Mouse (Mus musculus): ENCODE results near the gene Samd8. TPM values are rescaled to one million over a fixed set of nuclear protein-coding genes. Genes with fewer than 3 reads are reported as not detected.
A peak's percentile ranks its signal among the peaks of the same experiment; 100 is the strongest.

The Samd8 gene
- polyA plus RNA-seq, 1 experiment from 2014 or later = 10.6 TPM

GRCm38 (mm10) chr14:21800641-21801040 lies 50.3 kb downstream of the Samd8 start:
- Histone ChIP-seq H3K4me3 (ENCODE audit: low read depth, low read length) (no peak overlapping the region), H3K27me3 (replicated peaks; ENCODE audit: control insufficient read depth, insufficient read depth, low read length) (no peaks in the 10 kb centered on the region), H3K4me2 (ENCODE audit: low read length) (no peak overlapping the region), H3K36me3 (ENCODE audit: control insufficient read depth, insufficient read depth, low read length) (peaks cover 7% of the 10 kb centered on the region; the same call in 1 of the 2 replicates), H3K9ac (ENCODE audit: low read length) (no peak overlapping the region), H3K9me3 (ENCODE audit: control insufficient read depth, low read length) (no peaks in the 10 kb centered on the region), H3K27ac (ENCODE audit: low read depth) (no peak overlapping the region), H3K4me1 (replicated peaks; ENCODE audit: control insufficient read depth, insufficient read depth, low read length) (no peaks in the 10 kb centered on the region)
- no peak for ATAC-seq (replicated peaks; ENCODE audit: low FRiP score, low TSS enrichment, low read depth)
- no peak for DNase-seq (ENCODE audit: low spot score)
- WGBS = 95% methylated on average over 4 of the region's 4 CpGs

- H3K4me3 ChIP-seq (ENCODE audit: low read depth, low read length) = no peak overlapping the region
- no peaks in the 10 kb centered on the region for H3K9me3 ChIP-seq (ENCODE audit: control insufficient read depth, low read length)
- H3K9ac ChIP-seq (ENCODE audit: low read length) = no peak overlapping the region
- no peak overlapping the region for H3K27ac ChIP-seq (ENCODE audit: low read depth)
- H3K4me1 ChIP-seq (replicated peaks; ENCODE audit: control insufficient read depth, insufficient read depth, low read length) = no peaks in the 10 kb centered on the region
- H3K36me3 ChIP-seq (ENCODE audit: control insufficient read depth, insufficient read depth, low read length) = peaks cover 7% of the 10 kb centered on the region; the same call in 1 of the 2 replicates
- no peaks in the 10 kb centered on the region for H3K27me3 ChIP-seq (replicated peaks; ENCODE audit: control insufficient read depth, insufficient read depth, low read length)
- 80% methylated on average over 7 of the region's 7 CpGs for WGBS
- no peak for ATAC-seq (replicated peaks; ENCODE audit: low FRiP score, low TSS enrichment, low read depth)
- DNase-seq (ENCODE audit: low spot score) = no peak
- H3K4me2 ChIP-seq (ENCODE audit: low read length) = no peak overlapping the region
These were observed 51.3 kb downstream of the Samd8 start for GRCm38 (mm10) chr14:21801624-21802023.

GRCm38 (mm10) chr14:21802543-21803206 lies 52.3 kb downstream of the Samd8 start:
- ATAC-seq (replicated peaks; ENCODE audit: low FRiP score, low TSS enrichment, low read depth) = no peak
- Histone ChIP-seq H3K36me3 (ENCODE audit: control insufficient read depth, insufficient read depth, low read length) (peaks cover 7% of the 10 kb centered on the region; the same call in 1 of the 2 replicates), H3K4me2 (ENCODE audit: low read length) (no peak overlapping the region), H3K27me3 (replicated peaks; ENCODE audit: control insufficient read depth, insufficient read depth, low read length) (no peaks in the 10 kb centered on the region), H3K9ac (ENCODE audit: low read length) (no peak overlapping the region), H3K4me3 (ENCODE audit: low read depth, low read length) (no peak overlapping the region), H3K9me3 (ENCODE audit: control insufficient read depth, low read length) (no peaks in the 10 kb centered on the region), H3K4me1 (replicated peaks; ENCODE audit: control insufficient read depth, insufficient read depth, low read length) (no peaks in the 10 kb centered on the region), H3K27ac (ENCODE audit: low read depth) (no peak overlapping the region)
- 92% methylated on average over 6 of the region's 6 CpGs for WGBS
- DNase-seq (ENCODE audit: low spot score) = no peak

GRCm38 (mm10) chr14:21806203-21806602 lies 55.9 kb downstream of the Samd8 start:
- Histone ChIP-seq H3K4me1 (replicated peaks; ENCODE audit: control insufficient read depth, insufficient read depth, low read length) (no peaks in the 10 kb centered on the region), H3K27ac (ENCODE audit: low read depth) (no peak overlapping the region), H3K4me2 (ENCODE audit: low read length) (no peak overlapping the region), H3K36me3 (ENCODE audit: control insufficient read depth, insufficient read depth, low read length) (no peaks in the 10 kb centered on the region), H3K4me3 (ENCODE audit: low read depth, low read length) (no peak overlapping the region), H3K9ac (ENCODE audit: low read length) (no peak overlapping the region), H3K9me3 (ENCODE audit: control insufficient read depth, low read length) (no peaks in the 10 kb centered on the region), H3K27me3 (replicated peaks; ENCODE audit: control insufficient read depth, insufficient read depth, low read length) (no peaks in the 10 kb centered on the region)
- ATAC-seq (replicated peaks; ENCODE audit: low FRiP score, low TSS enrichment, low read depth) (no peak), DNase-seq (ENCODE audit: low spot score) (no peak)
- WGBS = 56% methylated on average over 2 of the region's 2 CpGs

- Histone ChIP-seq H3K9me3 (ENCODE audit: control insufficient read depth, low read length) (no peaks in the 10 kb centered on the region), H3K36me3 (ENCODE audit: control insufficient read depth, insufficient read depth, low read length) (no peaks in the 10 kb centered on the region), H3K4me3 (ENCODE audit: low read depth, low read length) (no peak overlapping the region), H3K27me3 (replicated peaks; ENCODE audit: control insufficient read depth, insufficient read depth, low read length) (no peaks in the 10 kb centered on the region), H3K4me2 (ENCODE audit: low read length) (no peak overlapping the region), H3K9ac (ENCODE audit: low read length) (no peak overlapping the region), H3K27ac (ENCODE audit: low read depth) (no peak overlapping the region), H3K4me1 (replicated peaks; ENCODE audit: control insufficient read depth, insufficient read depth, low read length) (no peaks in the 10 kb centered on the region)
- DNase-seq (ENCODE audit: low spot score) (no peak), ATAC-seq (replicated peaks; ENCODE audit: low FRiP score, low TSS enrichment, low read depth) (peak; percentile 82)
- 67% methylated on average over 3 of the region's 3 CpGs for whole genome bisulfite sequencing
These were observed 56.4 kb downstream of the Samd8 start for GRCm38 (mm10) chr14:21806631-21807160.

- no peak for ATAC-seq (replicated peaks; ENCODE audit: low FRiP score, low TSS enrichment, low read depth)
- no peaks in the 10 kb centered on the region for H3K4me1 ChIP-seq (replicated peaks; ENCODE audit: control insufficient read depth, insufficient read depth, low read length)
- no peak overlapping the region for H3K9ac ChIP-seq (ENCODE audit: low read length)
- no peak overlapping the region for H3K4me2 ChIP-seq (ENCODE audit: low read length)
- DNase-seq (ENCODE audit: low spot score) = no peak
- no peak overlapping the region for H3K4me3 ChIP-seq (ENCODE audit: low read depth, low read length)
- no peaks in the 10 kb centered on the region for H3K27me3 ChIP-seq (replicated peaks; ENCODE audit: control insufficient read depth, insufficient read depth, low read length)
- H3K27ac ChIP-seq (ENCODE audit: low read depth) = no peak overlapping the region
- no peaks in the 10 kb centered on the region for H3K36me3 ChIP-seq (ENCODE audit: control insufficient read depth, insufficient read depth, low read length)
- H3K9me3 ChIP-seq (ENCODE audit: control insufficient read depth, low read length) = no peaks in the 10 kb centered on the region
- 78% methylated on average over 8 of the region's 8 CpGs for WGBS
These were observed 58.0 kb downstream of the Samd8 start for GRCm38 (mm10) chr14:21808208-21808922.

- WGBS = 88% methylated on average over 2 of the region's 2 CpGs
- no peak overlapping the region for H3K4me3 ChIP-seq (ENCODE audit: low read depth, low read length)
- no peak overlapping the region for H3K27ac ChIP-seq (ENCODE audit: low read depth)
- no peaks in the 10 kb centered on the region for H3K4me1 ChIP-seq (replicated peaks; ENCODE audit: control insufficient read depth, insufficient read depth, low read length)
- no peaks in the 10 kb centered on the region for H3K27me3 ChIP-seq (replicated peaks; ENCODE audit: control insufficient read depth, insufficient read depth, low read length)
- no peaks in the 10 kb centered on the region for H3K36me3 ChIP-seq (ENCODE audit: control insufficient read depth, insufficient read depth, low read length)
- H3K9ac ChIP-seq (ENCODE audit: low read length) = no peak overlapping the region
- DNase-seq (ENCODE audit: low spot score) (no peak), ATAC-seq (replicated peaks; ENCODE audit: low FRiP score, low TSS enrichment, low read depth) (no peak)
- H3K4me2 ChIP-seq (ENCODE audit: low read length) = no peak overlapping the region
- H3K9me3 ChIP-seq (ENCODE audit: control insufficient read depth, low read length) = no peaks in the 10 kb centered on the region
These were observed 59.1 kb downstream of the Samd8 start for GRCm38 (mm10) chr14:21809418-21809817.

- no peak for DNase-seq (ENCODE audit: low spot score)
- Histone ChIP-seq H3K4me1 (replicated peaks; ENCODE audit: control insufficient read depth, insufficient read depth, low read length) (no peaks in the 10 kb centered on the region), H3K4me3 (ENCODE audit: low read depth, low read length) (no peak overlapping the region), H3K36me3 (ENCODE audit: control insufficient read depth, insufficient read depth, low read length) (no peaks in the 10 kb centered on the region), H3K4me2 (ENCODE audit: low read length) (no peak overlapping the region), H3K27me3 (replicated peaks; ENCODE audit: control insufficient read depth, insufficient read depth, low read length) (no peaks in the 10 kb centered on the region), H3K9me3 (ENCODE audit: control insufficient read depth, low read length) (no peaks in the 10 kb centered on the region), H3K27ac (ENCODE audit: low read depth) (no peak overlapping the region), H3K9ac (ENCODE audit: low read length) (no peak overlapping the region)
- no peak for ATAC-seq (replicated peaks; ENCODE audit: low FRiP score, low TSS enrichment, low read depth)
- WGBS = 91% methylated on average over 4 of the region's 4 CpGs
These were observed 61.0 kb downstream of the Samd8 start for GRCm38 (mm10) chr14:21811301-21811700.

Data from intestine, embryonic 14.5 days (tissue).